Mouse (Mus musculus): ENCODE results near the gene Ube2g2.

DNA sequence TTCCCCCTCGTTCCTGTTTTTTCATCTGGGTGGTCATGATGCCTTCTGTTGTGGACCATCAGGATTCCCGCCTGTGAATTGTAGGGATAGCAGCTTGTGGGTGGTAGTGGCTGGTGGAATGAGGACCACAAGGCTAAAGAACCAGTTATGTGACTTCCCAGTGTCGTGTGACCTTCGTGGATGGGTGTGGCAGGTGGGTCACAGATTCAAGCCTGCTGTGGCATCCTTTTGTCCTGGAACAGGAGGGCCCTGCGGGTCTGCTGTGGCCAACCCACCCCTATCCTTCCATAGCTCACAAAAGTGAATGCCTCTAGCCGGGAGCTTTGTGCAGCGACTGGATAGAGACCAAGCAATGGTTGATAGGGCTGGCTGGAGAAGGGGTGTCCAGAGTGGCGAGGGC, 25.8 kb downstream of the Ube2g2 start:
- TF ChIP-seq GATA1 (IDR thresholded peaks at IDR 0.05; ENCODE audit: borderline replicate concordance, low read length), result no peak
- no peak for TF ChIP-seq FLI1 (IDR thresholded peaks at IDR 0.05; ENCODE audit: low read length)

Measured in megakaryocyte, embryonic 14.5 days (primary cell).